Mouse (Mus musculus) cerebral cortex, adult 2 months (tissue): Measurements from ENCODE around the gene Kiz.

Experiments used
- WGBS: fragments of 180-500 bp; shearing (Covaris S2); methylation state at CpG from one replicate; pipeline ENCODE4 v1.1.7; 2018; 5-methylcytosine and 5-hydroxymethylcytosine counted together

The Kiz gene

DNA sequence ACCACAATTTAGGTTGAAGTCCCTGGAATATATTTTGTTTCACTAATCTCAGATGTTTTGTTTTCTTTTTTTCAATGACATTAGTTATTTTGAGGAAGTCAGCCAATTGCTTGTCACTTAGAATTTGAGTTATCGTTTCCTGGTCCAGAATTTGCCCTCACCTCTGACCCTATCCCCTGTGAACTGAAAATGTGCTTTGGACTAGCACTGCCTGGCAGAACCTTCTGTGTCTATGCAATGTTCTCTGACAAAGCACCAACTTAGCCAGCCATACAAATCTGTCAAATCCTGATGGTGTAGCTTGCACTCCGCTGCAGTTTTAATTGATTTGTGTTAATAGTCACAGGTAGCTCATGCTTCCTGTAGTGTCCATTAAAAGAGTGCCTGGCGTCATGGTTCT, 10.1 kb downstream of the Kiz start:
- 86% methylated on average over 3 of the region's 3 CpGs for WGBS

DNA sequence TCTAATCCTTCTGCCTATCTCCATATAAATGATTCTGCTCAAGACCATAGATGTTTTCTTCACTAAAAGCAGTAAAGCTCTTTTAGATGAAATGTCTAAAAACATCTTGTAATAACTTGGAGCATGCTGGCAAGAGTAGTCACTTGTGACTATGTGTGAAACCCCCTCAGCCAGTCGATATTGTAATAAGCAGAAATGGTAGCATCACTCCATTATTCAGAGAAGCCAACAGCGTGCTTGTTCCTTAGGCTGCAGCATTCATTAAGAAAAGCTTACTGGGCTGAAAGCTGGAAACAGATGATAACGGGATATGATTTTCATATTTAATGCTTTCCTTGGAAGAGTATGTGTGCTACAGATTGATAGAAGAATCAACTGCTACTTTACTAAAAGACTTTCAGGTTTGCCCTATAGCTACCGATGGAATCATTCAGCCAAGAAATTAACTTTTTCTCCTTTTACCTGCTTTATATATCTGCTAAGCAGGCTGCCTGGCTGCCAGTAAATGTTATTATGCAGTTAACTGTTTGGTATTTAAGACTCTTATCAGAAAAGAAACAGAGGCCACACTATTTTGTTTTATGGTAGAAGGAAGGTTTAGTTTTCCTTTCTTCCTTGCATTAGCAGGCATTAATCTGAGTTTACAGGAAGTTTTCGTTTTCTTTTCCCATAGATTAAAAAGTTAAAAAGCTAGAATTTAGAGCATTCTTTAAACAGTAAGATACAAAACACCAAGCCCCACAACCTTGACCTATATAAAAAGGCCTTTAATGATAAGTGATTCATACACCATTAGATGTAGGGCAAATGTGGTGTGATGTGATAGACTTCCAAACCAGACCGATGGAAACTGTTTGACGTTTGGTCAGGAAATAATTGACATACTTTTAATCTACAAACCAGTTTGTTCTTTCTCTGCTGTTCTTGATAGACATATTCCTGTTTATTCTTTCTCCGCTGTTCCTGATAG, 15.9 kb downstream of the Kiz start:
- 87% methylated on average over 8 of the region's 8 CpGs for WGBS

GRCm38 (mm10) chr2:146872697-146873096, 17.0 kb downstream of the Kiz start:
- WGBS, result 72% methylated on average over 3 of the region's 3 CpGs

DNA sequence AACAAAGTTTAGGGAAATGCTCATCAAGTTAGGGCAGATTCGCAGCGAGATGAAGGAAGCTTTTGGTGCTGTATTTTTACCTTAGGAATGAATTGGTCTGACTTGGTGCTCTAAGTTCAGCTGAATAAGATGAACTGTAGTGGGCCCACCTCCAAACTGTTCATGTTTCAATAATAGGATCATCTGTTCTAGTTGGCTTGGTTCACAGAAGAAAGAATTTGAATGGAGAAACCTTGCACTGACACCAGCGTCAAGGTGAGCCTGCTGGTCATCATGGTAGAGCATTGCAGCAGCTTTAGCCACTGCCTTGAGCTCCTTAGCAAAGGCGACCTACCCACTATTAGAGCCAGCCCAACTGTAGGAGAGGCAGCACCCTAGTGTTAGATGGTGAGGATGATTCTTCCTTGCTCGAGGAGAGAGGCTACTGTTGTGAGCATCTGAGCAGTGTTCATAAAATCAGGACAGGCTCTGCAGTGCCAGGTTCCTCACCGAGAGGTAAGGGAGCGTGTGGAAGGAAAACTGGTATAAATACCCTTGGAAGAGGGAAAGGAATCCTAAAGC, 18.3 kb downstream of the Kiz start:
- 94% methylated on average over 7 of the region's 7 CpGs for WGBS

GRCm38 (mm10) chr2:146877423-146878098, 21.9 kb downstream of the Kiz start:
- 78% methylated on average over 1 of the region's 1 CpGs for WGBS

GRCm38 (mm10) chr2:146881623-146882022, 26.0 kb downstream of the Kiz start:
- 96% methylated on average over 4 of the region's 4 CpGs for WGBS

GRCm38 (mm10) chr2:146884291-146884855, 28.7 kb downstream of the Kiz start:
- WGBS, result 32% methylated on average over 8 of the region's 8 CpGs

DNA sequence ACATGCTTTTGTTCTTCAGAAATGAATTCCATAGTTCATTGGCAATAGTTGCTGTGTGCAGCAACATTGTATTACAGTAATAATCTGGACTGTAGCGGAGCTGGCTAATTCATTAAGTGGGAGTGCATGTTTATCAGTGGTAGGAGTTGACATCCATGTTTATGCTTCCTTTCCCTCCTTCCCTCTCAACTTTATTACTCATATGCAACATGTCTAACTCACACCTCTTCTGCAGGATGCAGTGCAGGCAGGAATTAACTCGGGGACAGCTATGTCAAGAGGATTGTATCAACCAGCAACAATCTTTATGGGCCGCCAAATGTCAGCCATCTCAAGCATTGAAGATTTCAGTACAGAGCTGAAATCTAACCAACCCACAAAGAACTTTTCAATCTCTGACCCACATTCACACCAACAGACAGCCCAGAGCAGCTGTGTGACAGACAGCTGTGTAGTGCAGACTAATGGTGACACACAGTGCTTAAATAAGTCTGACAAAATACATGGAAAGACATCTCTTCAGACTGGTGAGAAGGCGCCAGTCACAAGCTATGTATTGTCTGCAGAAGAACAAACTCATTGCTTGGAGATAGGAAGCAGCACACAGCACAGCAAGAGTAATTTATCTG, 33.2 kb downstream of the Kiz start:
- WGBS, result 85% methylated on average over 4 of the region's 4 CpGs

DNA sequence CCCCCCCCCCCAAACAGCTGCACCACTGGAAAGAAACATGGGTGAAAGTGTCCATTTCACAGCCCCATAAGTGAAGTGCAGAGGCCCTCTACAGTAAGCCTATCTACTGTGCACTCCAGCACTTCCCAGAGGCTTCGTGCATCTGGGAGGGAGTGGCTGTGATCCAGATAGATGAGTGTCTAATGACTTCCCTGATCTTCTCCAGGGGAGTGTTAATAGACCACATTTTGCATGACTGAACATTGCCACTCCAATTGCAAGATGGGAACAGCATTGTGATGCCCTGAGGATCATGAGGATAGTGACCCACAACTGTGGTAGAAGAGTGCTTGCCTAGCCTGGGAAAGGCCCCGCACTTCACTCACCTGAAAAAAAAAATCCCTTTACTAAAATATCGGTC, 60.4 kb downstream of the Kiz start:
- WGBS, result 93% methylated on average over 3 of the region's 3 CpGs

DNA sequence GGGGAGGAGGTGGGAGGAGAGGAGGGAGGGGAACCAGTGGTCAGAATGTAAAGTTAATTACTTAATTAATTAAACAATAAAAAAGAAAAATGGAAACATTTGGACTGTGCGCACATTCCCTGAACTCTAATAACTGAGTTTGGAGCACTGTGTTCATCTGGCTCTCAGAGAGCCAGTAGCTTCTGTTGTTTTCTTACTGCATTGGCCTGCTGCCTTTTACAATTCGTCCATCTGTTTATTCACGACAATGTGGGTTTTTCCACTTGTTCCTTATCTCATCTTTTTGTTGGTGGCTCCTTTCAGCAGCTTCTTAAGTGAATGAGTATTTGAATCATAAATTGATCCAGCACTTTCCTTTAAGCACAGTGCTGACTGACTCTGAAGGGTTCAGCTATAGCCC, 62.1 kb downstream of the Kiz start:
- WGBS, result 58% methylated on average over 3 of the region's 3 CpGs

DNA sequence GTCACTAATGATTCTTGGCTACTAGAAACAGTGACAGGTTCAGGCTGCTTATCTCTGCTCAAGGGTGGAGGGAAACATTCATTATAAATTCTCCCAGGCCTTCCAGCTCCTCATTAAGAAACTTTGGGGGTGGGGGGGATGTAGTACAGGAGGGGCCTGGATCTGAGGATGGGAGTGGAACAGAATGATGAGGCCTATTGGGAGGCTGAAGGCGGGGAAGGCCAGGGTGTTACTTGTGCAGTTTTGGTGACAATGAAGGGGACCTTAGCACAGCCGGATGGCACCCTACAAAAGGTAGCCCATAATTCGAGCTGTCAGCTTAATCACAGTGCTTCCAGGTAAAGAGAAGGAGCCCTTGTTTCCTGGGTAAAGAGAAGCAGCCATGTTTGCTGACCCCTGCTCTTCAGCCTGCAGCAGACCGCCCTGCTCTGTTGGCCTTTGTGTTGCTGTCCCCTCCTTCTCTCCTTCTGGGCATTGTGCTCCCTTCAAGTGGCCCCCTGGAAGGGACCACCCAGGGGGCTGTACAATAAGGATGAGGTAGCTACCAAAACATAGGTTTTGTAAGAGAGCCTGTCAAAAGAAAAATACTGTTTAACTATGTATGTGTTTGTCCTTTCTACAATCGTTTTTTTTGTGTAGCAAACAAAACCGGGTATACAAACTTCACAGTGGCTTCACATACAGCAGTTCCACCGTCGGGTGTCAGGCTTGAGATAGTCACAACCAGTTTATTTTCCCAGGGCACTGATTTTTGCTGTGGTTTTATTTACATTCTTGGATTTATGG, 64.9 kb downstream of the Kiz start:
- WGBS, result 67% methylated on average over 8 of the region's 8 CpGs

DNA sequence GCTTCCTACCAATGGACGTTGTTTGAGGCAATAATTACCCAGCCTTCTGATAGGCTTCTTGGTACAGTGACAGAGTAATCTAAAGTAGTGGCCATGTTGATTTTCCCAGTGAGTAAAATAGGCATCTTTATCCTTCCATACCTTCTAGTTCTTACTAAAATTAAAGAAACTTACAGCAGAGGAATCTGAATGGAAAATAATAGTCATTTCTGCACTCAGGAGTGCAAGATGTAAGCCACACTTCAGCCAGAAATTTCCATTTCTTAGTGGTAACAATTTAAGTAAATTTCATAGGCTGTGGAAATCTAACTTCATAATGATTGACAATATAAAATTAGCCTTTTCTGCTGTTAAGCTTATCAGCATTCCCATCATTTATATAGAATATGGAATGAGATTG, 69.6 kb downstream of the Kiz start:
- WGBS, result 96% methylated on average over 1 of the region's 1 CpGs

GRCm38 (mm10) chr2:146925846-146926245, 70.2 kb downstream of the Kiz start:
- 88% methylated on average over 4 of the region's 4 CpGs for WGBS

GRCm38 (mm10) chr2:146948223-146948776, 92.6 kb downstream of the Kiz start:
- 53% methylated on average over 8 of the region's 8 CpGs for WGBS

DNA sequence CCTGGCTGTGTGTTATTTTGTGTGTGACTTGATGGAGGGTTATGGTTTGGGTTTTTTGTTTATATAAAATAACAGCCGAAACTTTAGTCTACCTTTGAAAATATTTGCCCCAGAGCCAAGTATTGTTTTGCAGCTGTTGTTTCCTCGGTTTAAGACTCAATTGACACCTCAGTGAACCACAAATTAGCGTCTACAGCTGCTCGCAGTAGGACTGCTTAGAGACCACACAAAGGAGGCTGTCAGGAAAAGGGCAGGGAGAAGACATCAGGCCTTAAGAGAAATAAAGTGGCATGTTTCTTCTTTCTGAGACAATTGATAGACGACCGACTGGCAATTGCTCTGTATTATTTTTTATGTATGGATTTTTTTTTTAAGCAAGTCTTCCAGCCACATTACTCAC, 100.7 kb downstream of the Kiz start:
- 79% methylated on average over 6 of the region's 6 CpGs for WGBS

- 29% methylated on average over 11 of the region's 11 CpGs for WGBS
Observed at GRCm38 (mm10) chr2:146958398-146958911, 102.8 kb downstream of the Kiz start.

- WGBS, result 2% methylated on average over 21 of the region's 21 CpGs
Observed at GRCm38 (mm10) chr2:146958951-146959821, 103.5 kb downstream of the Kiz start.

GRCm38 (mm10) chr2:146975024-146975423, 119.4 kb downstream of the Kiz start:
- WGBS, result 91% methylated on average over 3 of the region's 3 CpGs

GRCm38 (mm10) chr2:146975453-146976028, 119.9 kb downstream of the Kiz start:
- WGBS, result 74% methylated on average over 3 of the region's 3 CpGs
